Mouse (Mus musculus): ENCODE results near the gene Pole.

The Pole gene

DNA sequence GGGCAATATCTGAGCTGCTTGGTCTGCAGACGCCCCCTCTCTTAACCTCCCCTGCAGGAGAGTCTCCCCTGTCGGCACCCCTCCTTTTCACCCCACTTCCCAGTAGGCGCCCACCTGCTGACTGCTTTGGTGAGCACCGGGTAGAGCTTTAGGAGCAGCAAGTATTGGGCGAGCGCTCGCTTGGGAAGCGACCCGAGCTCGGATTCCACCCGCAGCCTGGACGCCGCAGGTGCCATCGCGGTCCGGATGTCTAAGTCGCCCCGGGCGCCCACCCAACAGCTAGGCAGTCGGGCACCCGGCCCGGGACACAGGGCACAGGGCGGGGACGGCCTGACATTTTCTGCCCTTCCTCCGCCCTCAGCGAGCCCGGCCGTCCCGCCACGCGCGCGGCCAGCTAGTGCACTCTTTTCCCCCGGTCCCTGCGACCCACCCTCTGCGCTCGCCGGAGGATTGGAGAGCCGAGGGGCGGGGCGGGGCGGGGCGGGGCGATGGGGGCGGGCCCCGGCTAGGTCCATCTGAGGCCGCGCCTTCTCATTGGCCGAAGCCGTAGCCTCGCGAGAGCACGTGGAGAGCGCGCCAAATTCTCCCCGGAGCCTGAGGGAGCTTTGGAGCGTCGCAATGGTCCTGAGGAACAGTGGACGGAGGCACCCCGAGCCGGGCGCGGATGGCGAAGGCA, at the start of gene Pole, which contains the start of gene Pxmp2:
Gene Pole, plus strand, starts transcription at position 537 of the 676 bp plus-strand sequence.
Gene Pxmp2, minus strand, starts transcription at position 417 of the 676 bp plus-strand sequence.
- peak; percentile 81 for DNase-seq

DNA sequence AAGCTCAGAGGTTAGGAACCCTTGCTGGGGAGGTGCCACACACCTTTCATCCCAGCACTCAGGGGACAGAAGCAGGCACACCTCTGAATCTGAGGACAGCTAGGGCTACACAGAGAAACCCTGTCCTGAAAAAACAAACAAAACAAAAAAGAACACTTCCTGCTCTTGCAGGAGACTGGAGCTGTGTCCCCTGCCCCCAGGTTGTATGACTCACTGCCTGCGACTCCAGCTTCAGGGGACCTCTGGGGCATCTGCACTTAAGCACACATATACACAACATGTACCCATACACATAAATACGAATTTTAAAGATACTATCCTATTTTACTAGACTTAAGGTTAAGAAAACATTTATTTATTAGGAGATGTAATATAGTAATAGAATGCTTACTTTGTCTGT, 42.0 kb upstream of the Pole start:
- no peak for DNase-seq

DNA sequence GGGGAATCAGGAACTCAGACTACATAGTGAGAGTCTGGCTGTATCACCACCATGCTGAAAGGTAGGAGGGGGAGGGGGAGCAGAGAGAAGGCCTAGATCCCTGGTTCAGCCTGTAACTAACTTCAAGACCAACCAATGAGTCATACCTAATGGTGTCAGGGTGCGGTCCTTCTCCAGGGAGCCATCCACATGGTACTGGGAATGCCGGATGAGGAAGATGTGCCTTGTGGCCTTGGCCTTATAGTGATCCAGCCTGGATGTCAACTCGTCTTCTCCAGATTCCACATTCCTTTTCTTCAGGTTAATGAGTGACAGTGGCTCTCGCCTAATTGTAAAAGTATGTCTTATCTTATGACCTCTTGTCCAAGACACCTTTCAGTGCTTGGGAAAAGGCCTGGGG, 19.2 kb upstream of the Pole start:
- no peak for DNase-seq

DNA sequence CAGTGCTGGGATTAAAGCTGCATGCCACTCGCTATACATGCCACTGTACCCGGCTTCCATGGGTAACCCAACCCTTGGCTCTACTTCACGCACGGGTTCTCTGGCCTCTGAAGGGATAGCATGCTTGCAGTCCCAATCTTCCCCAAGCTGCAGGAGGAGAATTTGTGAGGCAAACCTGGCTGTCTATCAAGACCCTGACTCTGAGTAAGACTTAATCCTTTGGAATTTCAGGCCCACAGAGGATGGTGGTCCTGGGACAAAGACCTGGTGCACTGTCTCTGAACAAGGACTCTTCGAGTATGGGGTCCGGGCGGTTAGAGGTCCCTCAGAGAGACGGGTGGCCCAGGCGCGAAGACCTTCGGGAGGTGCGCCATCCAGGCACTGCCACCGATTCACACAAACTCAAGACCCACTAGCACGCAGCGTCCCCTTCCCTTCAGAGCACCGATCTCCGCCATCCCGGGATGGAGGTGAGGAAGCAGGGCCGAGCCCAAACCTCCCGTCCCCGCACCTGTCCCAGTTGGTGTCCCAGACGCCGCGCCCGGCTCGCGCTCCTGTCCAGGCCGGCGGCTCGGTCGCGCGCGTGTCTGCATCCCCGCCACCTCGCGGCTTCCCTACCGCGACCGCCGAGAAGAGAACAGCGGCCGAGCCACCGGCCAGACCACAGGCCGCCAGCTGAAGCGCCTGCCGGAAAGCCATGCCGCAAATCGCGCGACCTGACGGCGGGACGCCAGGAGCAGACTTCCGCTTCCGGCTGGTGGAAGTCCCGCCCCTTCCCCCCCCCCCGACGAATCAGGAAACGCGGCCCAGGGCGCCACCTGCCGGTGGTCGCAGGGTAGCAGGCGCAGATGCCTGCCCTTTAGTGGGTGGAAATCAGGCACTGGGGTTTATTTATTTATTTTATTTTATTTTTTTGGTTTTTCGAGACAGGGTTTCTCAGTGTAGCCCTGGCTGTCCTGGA, 16.7 kb upstream of the Pole start, which contains the start of gene Pgam5:
Gene Pgam5, minus strand, starts transcription at position 773 of the 961 bp plus-strand sequence.
- DNase-seq: peak; percentile 88

DNA sequence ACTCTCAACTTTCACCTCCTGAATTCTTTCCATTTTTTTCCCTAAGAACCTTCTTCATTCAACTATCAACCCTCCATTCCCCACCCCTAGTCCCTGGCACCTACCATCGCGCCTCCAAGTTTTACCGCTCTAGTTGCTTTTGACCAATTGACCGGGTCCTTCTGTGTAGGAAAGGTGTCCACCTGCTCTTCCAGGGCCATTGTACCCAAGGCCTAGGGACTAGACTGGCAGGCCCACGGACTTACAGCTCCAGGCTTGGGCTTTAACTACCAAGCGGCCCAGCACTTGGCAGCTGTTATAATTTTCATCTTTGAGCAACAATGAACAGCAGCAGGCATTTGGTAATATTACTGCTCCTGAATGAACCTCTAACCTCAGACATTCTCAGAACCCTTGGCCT, 15.9 kb upstream of the Pole start:
- DNase-seq: no peak

DNA sequence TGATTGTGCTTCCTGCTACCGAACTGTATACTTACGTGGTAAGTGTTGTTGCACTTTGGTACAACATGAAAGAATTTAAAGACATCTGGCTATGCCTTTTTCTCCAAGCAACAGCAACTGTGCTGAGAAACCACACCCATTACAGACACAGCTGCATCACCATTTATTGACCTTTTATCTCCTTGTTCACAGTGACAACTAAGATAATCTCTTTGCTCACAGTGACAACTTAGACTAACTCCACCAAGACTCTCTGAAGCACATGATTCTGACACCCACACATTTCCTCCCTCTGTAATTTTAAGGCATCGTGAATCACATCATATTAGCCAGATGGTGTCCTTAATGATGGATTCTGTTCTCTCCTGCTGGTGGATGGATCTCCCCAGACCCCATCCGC, 12.0 kb upstream of the Pole start:
- DNase-seq: no peak

DNA sequence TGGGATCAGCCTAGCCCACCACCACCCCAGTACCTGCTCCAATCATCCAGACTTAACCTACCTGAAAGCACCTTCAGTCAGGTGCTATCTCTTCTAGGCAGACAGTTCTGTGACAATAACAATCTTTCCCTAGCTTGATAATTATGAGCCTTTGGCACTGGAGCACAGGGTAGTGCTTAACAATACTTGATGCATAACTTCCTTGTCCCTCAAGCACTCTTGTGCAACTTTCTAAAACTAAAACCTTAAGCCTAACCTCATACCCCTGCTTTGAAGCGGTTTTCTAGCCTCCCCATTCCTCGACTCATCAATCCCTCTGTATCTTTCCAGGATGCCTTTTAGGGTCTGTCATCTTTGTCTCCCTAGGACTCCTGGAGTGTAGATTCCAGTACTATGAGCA, 11.3 kb upstream of the Pole start:
- no peak for DNase-seq

DNA sequence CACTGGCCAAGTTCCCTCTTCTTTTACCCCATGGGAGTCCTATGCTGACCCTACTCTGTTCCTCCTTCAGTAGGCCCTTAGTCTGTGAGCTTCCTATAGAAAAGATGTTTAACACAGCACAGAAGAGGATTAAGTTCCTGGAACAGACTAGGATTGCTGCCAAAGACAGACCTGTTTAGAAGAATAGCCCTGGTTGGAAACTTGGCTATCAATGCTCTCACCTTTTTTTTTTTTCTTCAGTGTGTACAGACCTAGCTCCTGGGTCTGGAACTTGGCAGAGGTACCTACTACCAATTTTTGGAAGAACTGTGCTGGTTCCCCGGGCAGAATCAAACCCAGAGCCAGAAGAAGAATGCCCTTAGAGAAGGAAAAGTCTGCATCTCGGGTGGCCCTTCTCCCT, 9.7 kb upstream of the Pole start:
- DNase-seq: no peak

DNA sequence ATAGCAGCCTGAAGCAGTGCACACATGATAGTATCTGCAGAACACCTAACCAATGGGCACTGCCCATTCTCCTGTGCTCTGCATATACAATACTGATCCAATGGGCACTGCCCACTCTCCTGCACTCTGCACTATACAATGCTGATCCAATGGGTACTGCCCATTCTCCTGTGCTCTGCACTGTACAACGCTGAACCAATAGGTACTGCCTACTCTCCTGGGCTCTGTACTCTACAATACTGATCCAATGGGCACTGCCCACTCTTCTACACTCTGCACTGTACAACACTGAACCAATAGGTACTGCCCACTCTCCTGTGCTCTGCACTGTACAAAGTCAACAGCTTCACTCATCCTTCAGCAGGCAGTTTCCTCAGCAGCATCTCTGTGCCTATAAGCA, 9.2 kb upstream of the Pole start:
- DNase-seq: no peak

DNA sequence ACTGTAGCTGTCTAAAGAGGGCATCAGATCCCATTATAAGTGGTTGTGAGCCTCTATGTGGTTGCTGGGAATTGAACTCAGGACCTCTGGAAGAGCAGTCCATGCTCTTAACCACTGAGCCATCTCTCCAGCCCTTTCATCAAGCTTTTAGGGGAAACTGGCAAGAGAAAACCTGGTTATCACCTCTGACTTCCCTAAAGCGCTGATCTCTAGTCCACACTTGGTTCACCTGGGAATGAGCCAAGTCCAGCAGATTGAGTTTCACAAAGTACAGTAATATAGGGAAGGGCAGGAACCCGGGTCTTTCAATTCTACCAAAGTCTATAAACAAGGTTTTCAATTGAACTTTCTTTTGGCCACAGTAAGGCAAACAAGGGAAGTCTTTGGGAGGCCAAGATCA, 4.1 kb upstream of the Pole start:
- DNase-seq: no peak

DNA sequence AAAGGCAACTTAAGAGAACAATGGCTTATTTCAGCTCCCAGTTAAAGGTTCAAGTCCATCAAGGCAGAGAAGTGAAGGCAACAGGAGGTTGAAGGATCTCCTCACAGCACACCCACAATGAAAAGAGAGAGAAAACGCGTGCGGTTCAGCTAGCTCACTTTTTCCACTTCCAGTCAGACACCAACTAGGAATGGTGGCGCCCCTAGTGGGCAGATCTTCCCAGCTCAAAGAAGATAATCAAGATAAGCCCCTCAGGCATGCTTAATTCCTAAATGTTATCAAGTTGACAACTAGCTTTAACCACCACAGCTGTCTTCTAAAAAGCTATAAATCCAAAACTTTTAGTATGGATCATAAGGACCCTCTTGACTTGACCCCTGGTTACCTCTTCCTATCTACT, 1.6 kb upstream of the Pole start:
- peak; percentile 52 for DNase-seq

DNA sequence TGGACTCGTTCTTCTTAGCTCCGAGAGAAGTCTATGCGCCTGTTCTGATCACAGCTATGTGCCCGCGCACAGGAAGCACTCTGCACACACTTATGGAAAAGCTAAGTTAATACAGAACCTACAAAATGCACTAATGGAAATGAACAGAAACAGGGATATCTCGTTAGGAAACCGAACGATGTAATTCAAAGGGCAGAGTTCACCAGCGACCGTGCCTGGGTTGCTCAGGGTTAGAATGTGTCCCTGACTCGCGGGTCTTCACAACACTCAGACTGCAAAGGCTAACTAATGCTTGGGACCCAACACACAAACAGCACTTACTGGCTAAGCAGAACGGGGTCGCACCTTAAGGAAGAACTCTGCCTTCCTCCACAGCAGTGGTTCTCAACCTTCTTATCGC, 950 bp upstream of the Pole start:
- no peak for DNase-seq

DNA sequence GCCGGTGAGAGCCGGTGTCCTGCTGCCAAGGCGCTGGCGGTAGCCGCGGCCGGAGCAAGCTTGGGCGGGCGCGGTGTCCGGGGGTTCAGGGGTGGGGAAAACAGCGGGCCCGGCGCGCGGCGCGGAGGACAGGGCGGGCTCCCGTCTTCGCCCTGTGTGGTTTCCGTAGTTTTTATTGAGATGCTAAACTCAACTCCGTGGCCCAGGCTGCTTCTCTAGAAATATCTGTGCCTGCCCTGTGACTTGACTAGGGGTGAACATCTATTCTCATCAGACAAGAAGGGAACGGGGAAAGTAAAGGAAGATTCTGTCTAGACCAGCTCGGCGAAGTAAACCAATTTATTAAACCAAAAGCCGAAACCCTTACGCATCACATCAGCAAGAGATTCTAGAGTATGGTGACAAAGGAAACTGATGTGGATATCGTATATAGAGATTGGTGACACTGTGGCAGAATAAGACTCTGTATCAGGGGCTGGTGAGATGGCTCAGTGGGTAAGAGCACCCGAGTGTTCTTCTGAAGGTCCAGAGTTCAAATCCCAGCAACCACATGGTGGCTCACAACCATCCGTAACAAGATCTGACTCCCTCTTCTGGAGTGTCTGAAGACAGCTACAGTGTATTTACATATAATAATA, 459 bp downstream of the Pole start:
- DNase-seq: no peak

DNA sequence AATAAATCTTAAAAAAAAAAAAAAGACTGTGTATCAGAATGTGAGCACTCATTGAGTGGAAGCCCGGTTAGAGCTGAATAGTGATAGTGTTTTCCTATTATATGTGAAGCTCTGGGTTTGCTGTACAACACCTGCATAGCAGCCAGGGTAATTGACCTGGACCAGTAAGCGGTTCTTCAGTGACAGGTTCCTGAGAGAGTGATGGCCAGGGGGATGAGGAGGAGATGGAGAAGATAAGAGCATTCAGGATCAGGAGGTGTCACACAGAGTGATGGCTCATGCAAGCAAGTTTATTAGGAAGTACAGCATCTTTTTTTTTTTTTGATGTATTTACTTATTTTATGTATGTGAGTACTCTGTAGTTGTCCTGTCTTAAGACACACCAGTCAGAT, 974 bp downstream of the Pole start:
- DNase-seq: no peak

DNA sequence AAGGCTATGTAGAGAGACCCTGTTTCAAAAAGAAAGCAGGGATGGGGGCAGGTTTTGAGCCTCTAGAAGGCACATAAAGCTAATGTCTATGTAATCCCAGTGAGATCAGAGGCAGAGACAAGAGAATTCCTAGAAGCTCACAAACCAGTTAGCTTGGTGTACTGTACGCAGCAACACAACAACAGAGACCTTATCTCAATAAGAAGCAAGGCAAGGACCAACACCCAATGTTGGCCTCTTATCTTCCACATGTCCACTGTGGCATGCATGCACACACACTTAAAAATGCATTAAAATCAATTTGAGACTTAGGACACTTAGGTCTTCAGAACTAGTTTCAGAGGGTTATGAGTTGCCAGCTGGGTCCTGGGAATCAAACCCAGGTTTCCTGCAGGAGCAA, 5.5 kb downstream of the Pole start:
- DNase-seq: no peak

DNA sequence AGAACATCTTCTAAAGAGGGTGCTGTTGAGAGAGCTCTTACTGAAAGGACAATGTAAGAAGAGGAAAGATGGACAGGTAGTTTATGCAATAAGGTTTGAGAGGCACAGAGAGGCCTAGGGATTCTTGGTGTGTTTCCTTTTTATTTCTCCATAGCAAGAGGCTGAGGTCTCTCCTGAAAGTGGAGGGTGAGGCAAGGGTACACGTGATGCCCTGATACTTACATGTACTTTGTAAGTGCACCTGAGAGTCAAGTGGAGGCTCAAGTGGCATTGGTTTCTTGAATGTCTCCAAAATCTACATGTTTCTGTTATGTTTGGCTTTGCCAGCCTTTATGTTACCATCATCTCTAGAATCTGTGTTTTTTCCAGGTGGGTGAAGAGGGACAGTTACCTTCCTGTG, 10.5 kb downstream of the Pole start:
- DNase-seq: no peak

DNA sequence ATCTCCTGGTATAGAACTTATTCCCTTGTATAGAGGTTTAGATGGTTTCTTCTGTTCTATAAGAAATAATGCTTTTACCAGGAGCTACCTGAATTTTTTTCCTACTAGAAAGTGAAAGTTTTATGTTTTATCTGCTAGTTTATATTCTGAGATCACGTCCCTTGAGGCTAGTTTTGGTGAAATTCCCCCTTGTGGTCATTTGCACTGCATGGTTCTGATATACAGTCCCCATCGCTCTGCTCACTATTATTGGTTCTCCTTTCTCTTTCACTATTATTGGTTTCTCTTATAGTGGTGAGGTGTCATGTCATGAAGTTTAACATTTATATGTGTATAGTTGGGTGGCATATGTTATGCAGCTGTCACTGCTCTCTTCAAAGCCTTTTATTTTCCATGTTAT, 14.5 kb downstream of the Pole start:
- DNase-seq: no peak

DNA sequence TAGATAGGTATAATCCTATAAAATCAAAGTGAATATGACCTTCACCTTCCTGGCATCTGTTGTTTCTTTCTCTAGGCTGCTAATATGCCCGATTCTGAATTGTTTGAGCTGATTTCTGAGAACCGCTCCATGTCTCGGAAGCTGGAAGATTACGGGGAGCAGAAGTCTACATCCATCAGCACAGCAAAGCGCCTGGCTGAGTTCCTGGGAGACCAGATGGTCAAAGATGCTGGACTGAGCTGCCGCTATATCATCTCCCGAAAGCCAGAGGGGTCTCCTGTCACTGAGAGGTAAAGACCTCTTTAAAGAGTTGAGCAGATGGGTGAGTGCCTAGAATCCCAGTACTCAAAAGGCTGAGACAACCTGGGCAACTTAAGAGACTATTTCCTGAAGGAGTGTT, 22.8 kb downstream of the Pole start:
- DNase-seq: peak; percentile 26

DNA sequence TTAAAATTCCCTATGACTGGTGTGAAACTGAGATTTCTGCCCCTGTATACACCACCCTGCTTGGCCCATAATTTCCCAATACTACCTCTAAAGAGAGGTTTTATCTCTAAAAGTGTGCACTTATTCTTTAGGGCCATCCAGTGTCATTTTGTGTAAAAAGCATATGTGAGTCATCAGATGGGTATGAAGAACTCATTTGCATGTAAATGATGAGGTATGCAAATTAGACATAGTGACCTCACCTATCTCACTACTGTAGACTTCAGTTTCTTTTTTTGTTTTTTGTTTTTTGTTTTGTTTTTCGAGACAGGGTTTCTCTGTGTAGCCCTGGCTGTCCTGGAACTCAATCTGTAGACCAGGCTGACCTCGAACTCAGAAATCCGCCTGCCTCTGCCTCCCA, 27.0 kb downstream of the Pole start:
- no peak for DNase-seq

DNA sequence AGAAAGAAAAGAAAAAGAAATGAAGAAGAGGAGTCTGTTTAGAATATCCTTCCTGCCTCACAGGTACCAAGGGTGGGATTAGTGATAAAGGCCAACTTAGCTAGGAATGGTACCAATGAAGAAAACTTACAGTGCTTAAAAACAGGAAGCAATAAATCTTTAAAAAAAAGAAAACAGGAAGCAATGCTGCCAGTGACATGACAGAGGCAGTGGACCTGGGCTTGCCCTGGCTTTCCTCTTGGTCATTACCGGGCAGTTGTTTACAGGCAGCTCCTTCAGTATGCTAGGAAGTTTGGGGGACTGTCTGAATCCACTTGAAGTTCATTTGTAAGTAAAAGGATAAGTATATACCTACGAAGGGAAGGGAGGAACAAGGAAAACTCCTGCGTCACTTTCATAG, 44.4 kb downstream of the Pole start:
- no peak for DNase-seq

DNA sequence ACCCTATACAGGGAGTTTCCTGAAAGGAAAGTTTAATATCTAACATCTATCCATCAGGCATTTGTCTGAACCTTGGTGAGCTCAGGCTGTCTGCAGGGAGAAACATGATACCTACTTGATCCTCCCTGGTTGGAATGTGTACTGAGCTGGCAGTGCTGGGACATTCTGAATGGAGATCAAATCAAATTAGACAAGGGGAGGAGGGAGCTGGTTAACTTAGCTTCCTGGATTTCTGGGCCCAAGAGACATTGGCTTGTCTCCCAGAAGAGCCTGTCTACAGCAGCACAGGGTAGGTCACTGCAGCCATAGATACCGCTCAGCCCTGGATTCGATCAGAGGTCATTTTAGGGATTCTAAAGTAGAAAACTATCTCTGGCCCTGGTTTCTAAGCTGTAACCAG, 52.7 kb downstream of the Pole start:
- DNase-seq: no peak

DNA sequence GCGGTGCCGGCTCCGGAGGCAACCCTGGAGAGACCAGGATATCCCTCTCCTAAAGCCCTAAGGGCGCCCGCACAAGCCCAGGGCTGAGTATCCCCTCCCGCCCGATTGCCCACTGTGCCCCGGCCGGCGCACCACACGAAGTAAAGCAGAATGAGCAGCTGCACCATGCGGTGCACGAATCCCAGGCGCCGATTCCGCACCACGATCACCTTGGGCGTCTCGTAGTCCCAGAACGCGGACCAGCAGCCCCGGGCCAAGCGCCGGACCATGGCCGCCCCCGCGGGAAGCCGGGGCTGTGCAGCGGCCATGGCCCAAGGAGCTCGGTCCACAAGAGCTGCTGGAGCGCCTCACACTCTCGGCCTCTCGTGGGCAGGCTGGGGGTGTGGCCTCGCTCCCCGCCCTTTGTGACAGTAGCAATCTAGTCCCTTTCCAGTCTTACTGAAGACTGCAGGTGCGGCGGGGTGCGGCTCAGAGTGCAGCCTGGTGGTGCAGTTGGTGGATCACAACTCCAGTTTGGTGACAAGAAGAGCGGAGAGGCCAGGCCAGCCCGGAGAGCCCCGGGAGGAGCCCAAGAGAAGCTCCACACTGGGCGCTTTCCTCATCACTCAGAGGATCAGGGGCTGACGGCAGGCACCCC, 56.7 kb downstream of the Pole start, which contains the start of gene P2rx2:
Gene P2rx2, minus strand, starts transcription at position 565 of the 637 bp plus-strand sequence.
- DNase-seq: no peak

DNA sequence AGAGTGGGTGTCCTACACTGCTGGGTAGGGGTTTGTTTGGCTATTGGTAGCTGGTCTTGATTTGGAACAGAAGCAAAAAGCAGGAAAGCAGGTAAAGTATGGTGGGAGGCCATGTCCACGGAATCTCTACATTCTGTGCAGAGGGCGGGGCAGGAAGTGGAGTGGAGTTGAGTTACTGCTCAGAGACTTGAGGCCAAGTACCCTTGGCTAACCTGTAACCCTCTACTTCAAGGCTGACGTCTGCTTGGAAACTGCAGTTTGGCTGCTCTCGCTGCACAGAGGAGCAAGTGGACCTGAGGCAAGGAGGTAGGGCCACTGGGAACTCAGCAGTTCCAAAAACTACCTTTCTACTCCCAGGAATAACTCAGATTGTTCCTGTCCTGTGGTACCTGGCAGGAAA, 58.4 kb downstream of the Pole start, which contains the start of gene Lrcol1:
Gene Lrcol1, plus strand, starts transcription at position 207 of the 400 bp plus-strand sequence.
- DNase-seq: no peak
